Mouse (Mus musculus) myocyte (in vitro differentiated cells): ENCODE measurements around the gene Ttpal. TPM values are rescaled to one million over a fixed set of nuclear protein-coding genes. Genes with fewer than 3 reads are reported as not detected.

Experiments used
- H3K27me3 ChIP-seq: one replicate; pipeline ENCODE4 v1.6.1; 2011; ENCODE audit not compliant: control insufficient read depth, insufficient read depth, insufficient read length
- H3K36me3 ChIP-seq: one replicate; pipeline ENCODE4 v1.6.1; 2011; ENCODE audit not compliant: control insufficient read depth, insufficient read depth
- H3K4me2 ChIP-seq: one replicate; pipeline ENCODE4 v1.6.1; 2011; ENCODE audit warnings: low read depth, control low read depth
- H3K4me3 ChIP-seq: one replicate; pipeline ENCODE4 v1.5.1; 2011; ENCODE audit warnings: mild to moderate bottlenecking, control low read depth, moderate library complexity
- H3K79me2 ChIP-seq: one replicate; pipeline ENCODE4 v1.6.1; 2011; ENCODE audit not compliant: control insufficient read depth, insufficient read depth
- H3ac ChIP-seq: one replicate; pipeline ENCODE4 v1.6.1; 2011; ENCODE audit not compliant: control insufficient read depth, insufficient read length
- CEBPB ChIP-seq: IDR thresholded peaks from 2 replicates; pipeline ENCODE4 v1.6.1; 2011; ENCODE audit warnings: mild to moderate bottlenecking, moderate library complexity; ENCODE audit not compliant: poor library complexity, insufficient read depth, severe bottlenecking
- E2F4 ChIP-seq: IDR thresholded peaks from one replicate; pipeline ENCODE4 v1.6.1; 2011; ENCODE audit warnings: mild to moderate bottlenecking, control low read depth, moderate library complexity; ENCODE audit not compliant: insufficient read depth
- MAX ChIP-seq: IDR thresholded peaks from one replicate; pipeline ENCODE4 v1.6.1; 2011; ENCODE audit warnings: low read depth, mild to moderate bottlenecking, control low read depth
- MYOD1 ChIP-seq, 3 experiments: IDR thresholded peaks; one replicate each; pipeline ENCODE4 v1.6.1; 2011; ENCODE audit warnings: control low read depth in 2 of 3, low read depth in 2 of 3, mild to moderate bottlenecking in 2 of 3, moderate library complexity in 1 of 3; ENCODE audit not compliant: insufficient read length in 2 of 3, control insufficient read depth in 1 of 3
- MYOG ChIP-seq, 3 experiments: IDR thresholded peaks; one replicate each; pipeline ENCODE4 v1.6.1; 2011; ENCODE audit warnings: control low read depth in 2 of 3, low read depth in 2 of 3, mild to moderate bottlenecking in 2 of 3; ENCODE audit not compliant: insufficient read length in 2 of 3, control insufficient read depth in 1 of 3, insufficient read depth in 1 of 3
- POLR2A ChIP-seq: IDR thresholded peaks from one replicate; pipeline ENCODE4 v1.6.1; 2011; ENCODE audit warnings: low read depth, mild to moderate bottlenecking, control low read depth, moderate library complexity; ENCODE audit not compliant: insufficient read length
- POLR2AphosphoS2 ChIP-seq: IDR thresholded peaks from one replicate; pipeline ENCODE4 v1.6.1; 2011; ENCODE audit warnings: low read depth, control low read depth; ENCODE audit not compliant: insufficient read length
- REST ChIP-seq: IDR thresholded peaks from one replicate; pipeline ENCODE4 v1.6.1; 2011; ENCODE audit warnings: mild to moderate bottlenecking, control low read depth, moderate library complexity; ENCODE audit not compliant: insufficient read depth, insufficient read length
- SRF ChIP-seq: IDR thresholded peaks from one replicate; pipeline ENCODE4 v1.6.1; 2011; ENCODE audit warnings: low read depth; ENCODE audit not compliant: control insufficient read depth, insufficient read length
- TCF12 ChIP-seq: IDR thresholded peaks from one replicate; pipeline ENCODE4 v1.6.1; 2011; ENCODE audit warnings: mild to moderate bottlenecking, control low read depth; ENCODE audit not compliant: poor library complexity, insufficient read depth, severe bottlenecking
- TCF3 ChIP-seq: IDR thresholded peaks from one replicate; pipeline ENCODE4 v1.6.1; 2011; ENCODE audit warnings: low read depth, control low read depth; ENCODE audit not compliant: insufficient read length
- USF1 ChIP-seq: IDR thresholded peaks from one replicate; pipeline ENCODE4 v1.6.1; 2011; ENCODE audit warnings: low read depth, mild to moderate bottlenecking, control low read depth, moderate library complexity
- polyA plus RNA-seq: library from polyadenylated mRNA; unstranded; fragments of >200 nt; fragmentation: generic; extraction: Trizol; gene quantifications from one replicate; pipeline ENCODE4 v1.2.1, GENCODE M21; 2012; ENCODE audit warnings: missing spikeins

The Ttpal gene
- polyA plus RNA-seq, 1 experiment: 20.2 TPM

- peaks cover 50% of the 10 kb centered on the region for H3K36me3 ChIP-seq
- no peaks in the 10 kb centered on the region for H3K27me3 ChIP-seq
- H3K4me2 ChIP-seq: no peak overlapping the region
- H3K79me2 ChIP-seq: no peaks in the 10 kb centered on the region
- H3K4me3 ChIP-seq: no peak overlapping the region
- no peak overlapping the region for H3ac ChIP-seq
- TF ChIP-seq REST (no peak), POLR2AphosphoS2 (peak; percentile 61), POLR2A (peak; percentile 15)
Measured at GRCm38 (mm10) chr2:163615401-163615800, 13.3 kb downstream of the Ttpal start.

DNA sequence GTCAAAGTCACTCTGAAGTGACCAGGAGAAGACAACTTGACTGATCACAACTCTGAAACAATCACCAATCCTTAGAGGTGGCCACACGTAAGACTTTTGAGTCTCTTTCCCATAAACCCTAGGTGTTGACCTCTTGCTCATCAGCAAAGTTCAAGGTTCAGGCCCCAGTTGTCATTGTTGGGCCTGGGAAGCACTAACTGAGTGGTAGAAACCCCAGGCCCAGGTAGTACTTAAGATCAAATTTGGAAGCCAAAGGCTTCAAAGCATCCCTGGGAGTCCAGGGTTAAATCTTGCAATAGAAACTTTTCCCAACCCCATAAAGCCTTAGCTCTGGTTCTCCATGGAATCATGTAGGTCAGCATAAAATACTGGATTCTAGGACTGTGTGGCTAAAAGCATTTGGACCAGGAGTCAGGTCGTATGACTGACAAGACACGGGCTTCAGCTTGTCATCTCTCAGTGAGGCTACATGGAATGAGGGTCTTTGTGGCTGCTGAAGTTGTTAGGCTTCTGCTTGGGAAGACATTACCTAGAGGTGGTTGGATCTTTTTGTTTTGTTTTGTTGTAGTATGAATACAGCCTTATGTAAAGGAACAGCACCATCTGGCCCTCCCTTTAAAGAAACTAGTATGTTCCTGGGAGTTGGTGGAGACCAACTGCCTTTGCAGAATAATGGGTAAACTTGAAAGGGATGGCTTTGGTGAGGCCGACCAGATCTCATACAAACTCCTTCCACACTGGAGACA, 14.0 kb downstream of the Ttpal start:
- no peak overlapping the region for H3ac ChIP-seq
- no peaks in the 10 kb centered on the region for H3K27me3 ChIP-seq
- no peaks in the 10 kb centered on the region for H3K79me2 ChIP-seq
- no peak overlapping the region for H3K4me3 ChIP-seq
- H3K4me2 ChIP-seq: no peak overlapping the region
- TF ChIP-seq USF1 (no peak), POLR2A (peak; percentile 19), POLR2AphosphoS2 (peak; percentile 56)
- peaks cover 57% of the 10 kb centered on the region for H3K36me3 ChIP-seq

DNA sequence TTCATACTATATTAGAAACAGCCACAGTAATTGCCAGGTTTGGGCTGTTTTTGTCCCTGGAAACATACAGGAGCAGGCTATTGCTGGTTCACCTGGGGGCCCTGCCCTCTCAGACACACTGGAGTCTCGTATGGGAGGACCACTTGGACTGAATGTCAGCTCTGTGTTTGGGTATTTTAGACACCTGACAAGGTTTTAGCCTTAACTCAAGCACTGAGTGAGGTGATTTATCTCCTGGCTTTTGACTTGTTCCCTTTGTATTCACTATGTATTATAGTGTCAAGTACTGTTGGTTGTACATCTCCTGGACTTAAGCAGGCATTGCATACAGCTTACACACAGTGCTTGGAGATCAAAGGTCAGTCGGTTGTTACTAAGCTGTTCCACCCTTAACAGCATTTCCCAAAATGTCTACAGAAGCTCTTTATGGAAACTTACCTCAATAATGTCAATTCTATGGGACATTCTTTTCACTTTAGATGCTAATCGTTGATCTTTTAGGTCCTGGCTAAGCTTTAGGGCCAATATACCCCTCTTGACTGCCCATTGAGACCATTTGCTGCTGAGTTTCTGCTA, 14.6 kb downstream of the Ttpal start:
- peaks cover 57% of the 10 kb centered on the region for H3K36me3 ChIP-seq
- TF ChIP-seq MYOD1 (IDR thresholded peaks at IDR 0.05; ENCODE audit: control insufficient read depth in 1 of 3, insufficient read length in 2 of 3, low read depth in 2 of 3) (no peak), POLR2AphosphoS2 (peak; percentile 47)
- no peaks in the 10 kb centered on the region for H3K79me2 ChIP-seq
- no peak overlapping the region for H3K4me2 ChIP-seq
- no peaks in the 10 kb centered on the region for H3K27me3 ChIP-seq
- no peak overlapping the region for H3K4me3 ChIP-seq
- H3ac ChIP-seq: no peak overlapping the region

DNA sequence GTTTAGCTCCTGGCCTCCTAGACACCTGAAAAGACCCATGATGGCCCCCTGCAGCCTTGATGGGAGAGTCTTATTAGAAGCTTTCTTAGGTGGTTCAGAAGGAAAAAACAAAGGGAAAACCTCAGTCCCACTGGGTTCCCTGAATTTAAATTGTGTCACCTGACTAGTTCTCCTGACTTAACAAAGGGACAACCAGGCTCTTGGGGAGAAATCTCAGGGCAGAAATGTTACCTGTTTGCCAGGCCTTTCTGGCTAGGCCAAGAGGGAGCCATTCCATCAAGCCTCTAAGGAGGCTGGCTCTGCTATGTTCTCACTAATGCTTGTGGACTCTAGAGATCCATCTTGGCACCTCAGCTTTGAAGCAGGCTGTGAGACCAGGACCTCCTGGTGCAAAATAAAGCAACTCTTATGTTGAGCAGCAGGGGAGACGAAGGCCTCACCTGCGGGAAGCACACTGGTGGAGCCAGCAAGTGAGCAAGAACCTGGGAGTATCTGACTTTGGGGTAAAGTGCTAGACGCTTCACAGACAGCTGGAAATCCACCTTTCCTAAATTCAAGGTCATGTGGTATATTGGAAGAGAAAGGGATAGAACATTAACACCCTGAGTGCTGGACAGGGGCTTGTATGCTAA, 15.2 kb downstream of the Ttpal start:
- TF ChIP-seq TCF3: no peak
- TF ChIP-seq MYOG (IDR thresholded peaks at IDR 0.05; ENCODE audit: control insufficient read depth in 1 of 3, insufficient read depth in 1 of 3, insufficient read length in 2 of 3, low read depth in 2 of 3): no peak
- peak; percentile 77 for TF ChIP-seq POLR2AphosphoS2
- H3K4me2 ChIP-seq: no peak overlapping the region
- H3K36me3 ChIP-seq: peaks cover 58% of the 10 kb centered on the region
- no peak overlapping the region for H3K4me3 ChIP-seq
- H3K79me2 ChIP-seq: no peaks in the 10 kb centered on the region
- no peaks in the 10 kb centered on the region for H3K27me3 ChIP-seq
- no peak overlapping the region for H3ac ChIP-seq

DNA sequence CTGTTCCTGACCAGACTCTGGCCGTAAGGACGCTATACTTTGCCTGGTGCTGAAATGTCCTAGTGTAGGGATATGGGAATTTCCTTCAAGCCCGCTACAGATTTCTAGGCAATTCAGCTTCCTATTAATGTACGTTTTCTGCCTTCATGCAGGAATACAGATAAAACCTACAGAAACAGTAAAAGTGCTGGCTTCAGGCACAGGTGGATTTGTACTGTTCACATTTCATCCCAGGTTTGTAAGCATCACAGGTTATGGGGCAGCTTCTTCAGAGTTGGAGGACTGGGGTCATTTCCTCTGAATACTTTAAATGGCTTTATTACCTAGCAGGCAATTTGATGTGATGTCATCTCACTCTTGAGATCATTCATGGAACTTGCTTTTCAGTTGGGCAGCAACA, 15.8 kb downstream of the Ttpal start:
- TF ChIP-seq TCF12 (no peak), TCF3 (no peak), MYOD1 (IDR thresholded peaks at IDR 0.05; ENCODE audit: control insufficient read depth in 1 of 3, insufficient read length in 2 of 3, low read depth in 2 of 3) (no peak), CEBPB (no peak), POLR2AphosphoS2 (no peak), USF1 (no peak), POLR2A (no peak), SRF (no peak), MAX (no peak), MYOG (IDR thresholded peaks at IDR 0.05; ENCODE audit: control insufficient read depth in 1 of 3, insufficient read depth in 1 of 3, insufficient read length in 2 of 3, low read depth in 2 of 3) (no peak), REST (no peak), E2F4 (no peak)
- H3K4me3 ChIP-seq: no peak overlapping the region
- no peak overlapping the region for H3K4me2 ChIP-seq
- peaks cover 56% of the 10 kb centered on the region for H3K36me3 ChIP-seq
- no peak overlapping the region for H3ac ChIP-seq
- H3K79me2 ChIP-seq: no peaks in the 10 kb centered on the region
- H3K27me3 ChIP-seq: no peaks in the 10 kb centered on the region
